Mouse (Mus musculus) embryonic facial prominence, embryonic 11.5 days (tissue): Measurements from ENCODE around the gene Dph1. TPM values are rescaled to one million over a fixed set of nuclear protein-coding genes. Genes with fewer than 3 reads are reported as not detected.

Experiments
- ATAC-seq: fragments of 200-750 bp; cut with Nextera tagmentation; replicated peaks from 2 replicates; pipeline ENCODE4 v1.8.0; 2017; ENCODE audit warnings: low read depth; ENCODE audit not compliant: insufficient number of reproducible peaks, low FRiP score, low TSS enrichment
- DNase-seq: peaks from one replicate; pipeline ENCODE4 v3.0.0-alpha.2; 2015; ENCODE audit warnings: low spot score
- H3K27ac ChIP-seq: fragments of 300-500 bp; sonication (generic); replicated peaks from 2 replicates; pipeline ENCODE4 v1.5.1; 2014; ENCODE audit warnings: mild to moderate bottlenecking, low read depth, low read length, control low read depth
- H3K27me3 ChIP-seq: fragments of 300-500 bp; sonication (generic); 2 replicates; pipeline ENCODE4 v1.6.1; 2014; ENCODE audit warnings: mild to moderate bottlenecking, low read length, moderate library complexity, mixed read lengths; ENCODE audit not compliant: control insufficient read depth, insufficient read depth
- H3K36me3 ChIP-seq: fragments of 300-500 bp; sonication (generic); replicated peaks from 2 replicates; pipeline ENCODE4 v1.6.1; 2014; ENCODE audit warnings: low read depth, mild to moderate bottlenecking, low read length, moderate library complexity, mixed read lengths; ENCODE audit not compliant: control insufficient read depth, insufficient read depth
- H3K4me1 ChIP-seq: fragments of 300-500 bp; sonication (generic); 2 replicates; pipeline ENCODE4 v1.6.1; 2014; ENCODE audit warnings: low read length, mixed read lengths; ENCODE audit not compliant: control insufficient read depth, insufficient read depth
- H3K4me2 ChIP-seq: fragments of 300-500 bp; sonication (generic); 2 replicates; pipeline ENCODE4 v1.6.1; 2014; ENCODE audit warnings: low read depth, mild to moderate bottlenecking, control low read depth, low read length, moderate library complexity
- H3K4me3 ChIP-seq: fragments of 300-500 bp; sonication (generic); 2 replicates; pipeline ENCODE4 v1.5.1; 2014; ENCODE audit warnings: low read depth, low read length, control low read depth
- H3K9ac ChIP-seq: fragments of 300-500 bp; sonication (generic); replicated peaks from 2 replicates; pipeline ENCODE4 v1.6.1; 2014; ENCODE audit warnings: mild to moderate bottlenecking, control low read depth, low read length
- H3K9me3 ChIP-seq: fragments of 300-500 bp; sonication (generic); replicated peaks from 2 replicates; pipeline ENCODE4 v1.6.1; 2016; ENCODE audit warnings: mild to moderate bottlenecking, low read length, inconsistent platforms, mixed read lengths; ENCODE audit not compliant: control insufficient read depth
- WGBS: fragments of 180-500 bp; shearing (Covaris S2); extraction: QIAGEN DNeasy Blood & Tissue Kit; methylation state at CpG from one replicate; pipeline ENCODE4 v1.1.7; 2014; 5-methylcytosine and 5-hydroxymethylcytosine counted together
- polyA plus RNA-seq: library from polyadenylated mRNA; unstranded; fragments of >200 nt; fragmentation: Nextera tagmentation; extraction: Ambion mirVana; gene quantifications from 2 replicates; pipeline ENCODE4 v1.2.1, GENCODE M21; 2014

Dph1 gene
- polyA plus RNA-seq, 1 experiment from 2014 or later, result 20.0 TPM

GRCm38 (mm10) chr11:75200935-75201334 is 9.9 kb upstream of the Dph1 start:
- Histone ChIP-seq H3K9ac (no peak overlapping the region), H3K27me3 (peaks cover 4% of the 10 kb centered on the region; the same call in 1 of the 2 replicates), H3K4me3 (no peak overlapping the region), H3K27ac (no peak overlapping the region), H3K4me1 (no peaks in the 10 kb centered on the region), H3K36me3 (no peaks in the 10 kb centered on the region), H3K9me3 (no peaks in the 10 kb centered on the region), H3K4me2 (no peak overlapping the region)
- ATAC-seq, result no peak
- WGBS, result 88% methylated on average over 12 of the region's 12 CpGs
- DNase-seq, result no peak

DNA sequence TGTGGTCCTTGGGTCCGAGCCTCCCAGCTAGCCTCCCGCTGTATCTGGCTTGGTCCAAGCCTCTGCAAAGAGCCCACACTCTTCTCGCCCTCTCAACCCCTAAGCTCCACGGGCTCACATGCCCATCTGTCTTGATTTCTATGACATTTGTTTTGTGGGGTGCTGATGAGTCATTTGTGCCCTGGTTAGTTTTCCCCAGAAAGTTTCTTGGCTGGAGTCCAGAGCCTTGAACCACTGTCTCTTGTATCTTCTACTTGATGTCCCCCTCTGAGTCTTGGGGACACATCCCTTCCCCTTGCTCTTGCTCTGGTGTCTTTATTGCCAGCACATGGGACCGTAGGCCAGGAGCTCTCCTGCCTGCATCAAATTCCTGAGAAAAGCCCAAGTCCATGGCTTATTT is 8.9 kb upstream of the Dph1 start:
- Histone ChIP-seq H3K9me3 (no peaks in the 10 kb centered on the region), H3K4me3 (no peak overlapping the region), H3K4me2 (no peak overlapping the region), H3K9ac (no peak overlapping the region), H3K27me3 (peaks cover 12% of the 10 kb centered on the region), H3K36me3 (no peaks in the 10 kb centered on the region), H3K27ac (no peak overlapping the region), H3K4me1 (peaks cover 4% of the 10 kb centered on the region)
- ATAC-seq, result no peak
- WGBS, result 84% methylated on average over 5 of the region's 5 CpGs
- no peak for DNase-seq

GRCm38 (mm10) chr11:75198792-75199191 is 7.8 kb upstream of the Dph1 start:
- Histone ChIP-seq H3K4me2 (no peak overlapping the region), H3K9me3 (no peaks in the 10 kb centered on the region), H3K9ac (no peak overlapping the region), H3K27ac (no peak overlapping the region), H3K4me1 (peaks cover 12% of the 10 kb centered on the region), H3K4me3 (no peak overlapping the region), H3K36me3 (no peaks in the 10 kb centered on the region), H3K27me3 (peaks cover 23% of the 10 kb centered on the region)
- no peak for DNase-seq
- no peak for ATAC-seq
- 72% methylated on average over 4 of the region's 4 CpGs for WGBS

- H3K9ac ChIP-seq, result no peak overlapping the region
- no peaks in the 10 kb centered on the region for H3K36me3 ChIP-seq
- no peak for DNase-seq
- H3K9me3 ChIP-seq, result no peaks in the 10 kb centered on the region
- no peak overlapping the region for H3K4me3 ChIP-seq
- no peak for ATAC-seq
- H3K4me1 ChIP-seq, result peaks cover 15% of the 10 kb centered on the region
- peaks cover 32% of the 10 kb centered on the region for H3K27me3 ChIP-seq
- 24% methylated on average over 7 of the region's 7 CpGs for WGBS
- no peak overlapping the region for H3K4me2 ChIP-seq
- no peak overlapping the region for H3K27ac ChIP-seq
Observed at GRCm38 (mm10) chr11:75197956-75198355, 6.9 kb upstream of the Dph1 start.

- ATAC-seq (no peak), DNase-seq (no peak)
- Histone ChIP-seq H3K4me1 (peaks cover 17% of the 10 kb centered on the region), H3K27ac (no peak overlapping the region), H3K4me3 (no peak overlapping the region), H3K9ac (no peak overlapping the region), H3K36me3 (no peaks in the 10 kb centered on the region), H3K4me2 (no peak overlapping the region), H3K9me3 (no peaks in the 10 kb centered on the region), H3K27me3 (peaks cover 33% of the 10 kb centered on the region)
- 45% methylated on average over 6 of the region's 6 CpGs for WGBS
Observed at GRCm38 (mm10) chr11:75196131-75196530, 5.1 kb upstream of the Dph1 start.

DNA sequence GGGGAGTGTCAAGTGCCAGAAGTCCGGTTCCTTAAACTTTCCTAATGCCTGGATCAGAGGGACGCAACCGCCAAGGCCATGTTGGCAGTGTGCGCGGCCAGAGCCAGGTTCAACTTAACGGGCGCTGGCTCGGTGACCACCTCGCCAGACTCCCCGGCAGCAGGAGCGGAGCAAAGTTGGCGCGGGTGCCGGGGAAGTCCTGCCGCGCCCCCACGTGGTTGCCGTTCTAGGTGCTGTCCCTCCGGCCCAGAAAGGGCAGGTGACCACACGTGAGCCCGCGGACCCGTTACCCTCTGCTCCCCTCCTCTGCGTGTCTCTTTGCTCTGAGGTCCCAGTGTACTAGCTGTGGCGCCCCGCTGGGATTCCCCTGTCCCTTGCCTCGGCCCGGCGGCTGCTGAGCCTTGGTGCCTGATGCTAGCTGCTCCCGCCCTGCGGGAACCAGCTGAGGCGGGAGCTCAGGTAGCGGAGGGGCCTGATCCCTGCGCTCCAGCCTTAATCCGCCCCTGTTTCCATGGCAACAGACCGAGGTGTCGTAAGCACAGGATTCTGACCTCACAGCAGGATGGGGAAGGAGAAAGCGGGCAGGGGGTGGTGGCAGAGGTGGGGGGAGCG is 3.9 kb upstream of the Dph1 start:
- Histone ChIP-seq H3K4me2 (peak overlapping the region; percentile 89), H3K36me3 (no peaks in the 10 kb centered on the region), H3K27ac (no peak overlapping the region), H3K27me3 (peaks cover 33% of the 10 kb centered on the region), H3K9ac (peak overlapping the region; percentile 22; the same call in 1 of the 2 replicates), H3K9me3 (no peaks in the 10 kb centered on the region), H3K4me3 (peak overlapping the region; percentile 43), H3K4me1 (peaks cover 17% of the 10 kb centered on the region)
- peak; percentile 88 for DNase-seq
- peak; percentile 46; the same call in 1 of the 2 replicates for ATAC-seq
- 2% methylated on average over 39 of the region's 39 CpGs for WGBS

- H3K27ac ChIP-seq, result no peak overlapping the region
- WGBS, result under 1% methylated on average over 52 of the region's 52 CpGs
- ATAC-seq (no peak), DNase-seq (peak; percentile 36)
- peaks cover 33% of the 10 kb centered on the region for H3K27me3 ChIP-seq
- peaks cover 17% of the 10 kb centered on the region for H3K4me1 ChIP-seq
- H3K4me2 ChIP-seq, result peak overlapping the region; percentile 89
- H3K4me3 ChIP-seq, result peak overlapping the region; percentile 43
- H3K36me3 ChIP-seq, result no peaks in the 10 kb centered on the region
- H3K9me3 ChIP-seq, result no peaks in the 10 kb centered on the region
- peak overlapping the region; percentile 48 for H3K9ac ChIP-seq
Observed at GRCm38 (mm10) chr11:75194121-75194849, 3.2 kb upstream of the Dph1 start.
